Comparison of ENCODE assay signal across 18 mouse cellular contexts in the genomic region with DNA sequence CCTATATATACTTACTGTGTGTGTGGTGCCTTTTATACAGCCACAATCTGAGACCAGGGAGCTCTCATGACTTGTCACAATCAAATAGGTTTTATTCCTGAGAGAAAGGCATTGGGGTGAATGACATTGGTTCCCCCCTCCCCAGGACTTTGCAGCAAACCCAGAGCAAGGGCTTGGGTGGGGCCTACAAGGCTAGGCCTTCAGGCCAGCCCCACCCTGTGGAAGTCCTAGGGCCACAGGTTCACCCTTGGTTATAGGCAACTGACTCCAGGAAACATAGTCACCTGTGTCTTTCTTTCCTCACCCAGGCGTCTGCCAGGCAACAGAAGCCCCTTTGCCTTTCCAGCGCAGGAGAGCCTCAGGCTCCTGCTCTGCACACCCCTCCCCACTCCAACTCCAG. TPM values are rescaled to one million over a fixed set of nuclear protein-coding genes. Genes with fewer than 3 reads are reported as not detected.
DNase-seq lines count a peak whose midpoint lies in the region; ATAC-seq and TF ChIP-seq lines count a peak whose summit lies in the region.
"Had no signal": no experiment of that assay in that cellular context is flagged by ENCODE, and none has a peak within 500 bp of the region (broad histone marks: within the 10 kb centered on the region; RNA-seq: fewer than 3 reads in every experiment).

No protein-coding gene starts in this region.

- H3K27me3 ChIP-seq in heart, embryonic 10.5 days (ENCODE audit: insufficient read depth, poor library complexity, severe bottlenecking): no peaks in the 10 kb centered on the region
- H3K27me3 ChIP-seq in heart, adult 2 months (ENCODE audit: control insufficient read depth, insufficient read depth, low read length): no peaks in the 10 kb centered on the region
- peaks cover 51% of the 10 kb centered on the region for H3K27me3 ChIP-seq in midbrain, embryonic 10.5 days (ENCODE audit: low read depth, poor library complexity, severe bottlenecking)
- peaks cover 8% of the 10 kb centered on the region; the same call in 1 of the 2 replicates for H3K27me3 ChIP-seq in midbrain, embryonic 11.5 days (ENCODE audit: control insufficient read depth, insufficient read depth, low read length)
- no peaks in the 10 kb centered on the region for H3K27me3 ChIP-seq in stomach, postnatal 0 days (ENCODE audit: control insufficient read depth, insufficient read depth, low read length)

- WGBS in heart, embryonic 10.5 days: 36% methylated on average over 2 of the region's 2 CpGs
- WGBS in heart, adult 2 months: 95% methylated on average over 2 of the region's 2 CpGs
- 40% methylated on average over 2 of the region's 2 CpGs for WGBS in midbrain, embryonic 10.5 days
- WGBS in midbrain, embryonic 11.5 days: 61% methylated on average over 2 of the region's 2 CpGs
- WGBS in stomach, postnatal 0 days: 64% methylated on average over 2 of the region's 2 CpGs

- H3K36me3 ChIP-seq in heart, embryonic 10.5 days: no peaks in the 10 kb centered on the region
- H3K36me3 ChIP-seq in heart, adult 2 months (ENCODE audit: control insufficient read depth, insufficient read depth, low read length): no peaks in the 10 kb centered on the region
- H3K36me3 ChIP-seq in midbrain, embryonic 10.5 days: no peaks in the 10 kb centered on the region
- no peaks in the 10 kb centered on the region for H3K36me3 ChIP-seq in midbrain, embryonic 11.5 days (ENCODE audit: control insufficient read depth, insufficient read depth, low read length)
- H3K36me3 ChIP-seq in stomach, postnatal 0 days (ENCODE audit: control insufficient read depth, insufficient read depth, low read length): no peaks in the 10 kb centered on the region
- H3K36me3 ChIP-seq: midbrain, embryonic 15.5 days; neural tube, embryonic 13.5 days had no signal

- H3K9ac ChIP-seq in heart, adult 2 months (ENCODE audit: low read depth, low read length): no peak overlapping the region
- no peak overlapping the region for H3K9ac ChIP-seq in midbrain, embryonic 11.5 days (ENCODE audit: low read length)
- no peak overlapping the region for H3K9ac ChIP-seq in stomach, postnatal 0 days (ENCODE audit: low read length)
- H3K9ac ChIP-seq: midbrain, embryonic 15.5 days; neural tube, embryonic 13.5 days had no signal

- no peak for TF ChIP-seq CTCF in heart, adult 2 months (IDR thresholded peaks at IDR 0.05)
- TF ChIP-seq CTCF in stomach, postnatal 0 days (IDR thresholded peaks at IDR 0.05; ENCODE audit: low read depth): no peak

- no peak for TF ChIP-seq EP300 in heart, adult 2 months (IDR thresholded peaks at IDR 0.05; ENCODE audit: insufficient read depth, low read depth, low read length)
- TF ChIP-seq EP300 in stomach, postnatal 0 days (optimal IDR thresholded peaks at IDR 0.05): no peak

- no peak for ATAC-seq in midbrain, embryonic 11.5 days (ENCODE audit: low FRiP score)
- ATAC-seq in stomach, postnatal 0 days (ENCODE audit: low FRiP score, low TSS enrichment): no peak
- ATAC-seq: forebrain, embryonic 14.5 days; lung, postnatal 0 days; midbrain, embryonic 15.5 days had no signal

- no peak for DNase-seq in heart, embryonic 10.5 days (ENCODE audit: low spot score)
- no peak for DNase-seq in heart, adult 2 months
- no peak for DNase-seq in midbrain, embryonic 10.5 days (ENCODE audit: low spot score)
- no peak for DNase-seq in midbrain, embryonic 11.5 days (ENCODE audit: low spot score, missing footprints)
- DNase-seq in liver: peak; percentile 79
- peak; percentile 38 for DNase-seq in stomach, postnatal 0 days (ENCODE audit: low spot score)
- no peak for DNase-seq in yolk sac, embryonic 10.5 days (ENCODE audit: low spot score)
- DNase-seq in adrenal gland, postnatal 25 days: no peak
- DNase-seq: adrenal gland, postnatal 14 days; gastrocnemius, postnatal 10 days; kidney, adult 2 months; spleen, adult 18-20 months had no signal

- no peak for TF ChIP-seq POLR2A in heart, adult 2 months (IDR thresholded peaks at IDR 0.05; ENCODE audit: insufficient read depth, low read depth, low read length)

- peak overlapping the region; percentile 95 for H3K27ac ChIP-seq in heart, embryonic 10.5 days
- H3K27ac ChIP-seq in heart, adult 2 months: no peak overlapping the region
- H3K27ac ChIP-seq in midbrain, embryonic 10.5 days (replicated peaks): peak overlapping the region; percentile 52
- H3K27ac ChIP-seq in midbrain, embryonic 11.5 days (ENCODE audit: low read depth, low read length): no peak overlapping the region
- H3K27ac ChIP-seq in stomach, postnatal 0 days (replicated peaks): peak overlapping the region; percentile 61
- H3K27ac ChIP-seq: left cerebral cortex, adult 2 months; midbrain, embryonic 15.5 days had no signal

- H3K4me2 ChIP-seq in midbrain, embryonic 11.5 days: no peak overlapping the region
- no peak overlapping the region for H3K4me2 ChIP-seq in stomach, postnatal 0 days (replicated peaks; ENCODE audit: low read depth)

- no peak overlapping the region; the same call in 1 of the 2 replicates for H3K4me3 ChIP-seq in heart, embryonic 10.5 days
- H3K4me3 ChIP-seq in heart, adult 2 months: no peak overlapping the region
- no peak overlapping the region for H3K4me3 ChIP-seq in midbrain, embryonic 10.5 days
- H3K4me3 ChIP-seq in midbrain, embryonic 11.5 days (ENCODE audit: low read depth, low read length): no peak overlapping the region
- no peak overlapping the region for H3K4me3 ChIP-seq in stomach, postnatal 0 days (ENCODE audit: low read depth, low read length)
- H3K4me3 ChIP-seq: left cerebral cortex, adult 2 months; midbrain, embryonic 15.5 days; neural tube, embryonic 13.5 days had no signal

- H3K9me3 ChIP-seq in heart, embryonic 10.5 days: no peaks in the 10 kb centered on the region
- no peaks in the 10 kb centered on the region for H3K9me3 ChIP-seq in midbrain, embryonic 10.5 days (replicated peaks)
- no peaks in the 10 kb centered on the region for H3K9me3 ChIP-seq in midbrain, embryonic 11.5 days (ENCODE audit: control insufficient read depth, low read length)
- H3K9me3 ChIP-seq in stomach, postnatal 0 days (ENCODE audit: control insufficient read depth, low read length): no peaks in the 10 kb centered on the region
- H3K9me3 ChIP-seq: midbrain, embryonic 15.5 days; neural tube, embryonic 13.5 days had no signal

- H3K4me1 ChIP-seq in heart, embryonic 10.5 days: peaks cover 56% of the 10 kb centered on the region
- H3K4me1 ChIP-seq in heart, adult 2 months (ENCODE audit: control insufficient read depth, insufficient read depth, low read length): peaks cover 8% of the 10 kb centered on the region
- peaks cover 37% of the 10 kb centered on the region for H3K4me1 ChIP-seq in midbrain, embryonic 10.5 days
- peaks cover 11% of the 10 kb centered on the region for H3K4me1 ChIP-seq in midbrain, embryonic 11.5 days (ENCODE audit: control insufficient read depth, insufficient read depth, low read length)
- H3K4me1 ChIP-seq in stomach, postnatal 0 days (replicated peaks; ENCODE audit: control insufficient read depth, insufficient read depth): peaks cover 12% of the 10 kb centered on the region; the same call in 1 of the 2 replicates

- intact Hi-C loops in heart, adult 2 months (cut with DNase I): loop anchor here (5.0 kb wide), 1 partner anchor 34 kb away; no protein-coding TSS in a partner anchor

- no peaks in the 10 kb centered on the region for H3K79me2 ChIP-seq in heart, adult 2 months (replicated peaks; ENCODE audit: control insufficient read depth, insufficient read depth, low read length)

RNA-seq across cellular contexts. Expression of gene Lctl, which starts 31.0 kb away (rescaled TPM):
- not detected in 2 replicates for polyA plus RNA-seq in heart, embryonic 10.5 days (2016; fragmentation: Nextera tagmentation; extraction: Ambion mirVana)
- not detected for total RNA-seq in heart, adult 2 months (2021)
- 0.79 and 1.8 TPM in 2 replicates for polyA plus RNA-seq in heart, adult 2 months (2012; rRNA removed)
- polyA plus RNA-seq in midbrain, embryonic 10.5 days (2016; fragmentation: Nextera tagmentation; extraction: Ambion mirVana): 0.14 TPM in 1 of 2 replicates, not detected in the other
- polyA plus RNA-seq in midbrain, embryonic 11.5 days (2014; fragmentation: Nextera tagmentation; extraction: Ambion mirVana): not detected in 2 replicates
- polyA plus RNA-seq in stomach, postnatal 0 days (2015; fragmentation: Nextera tagmentation; extraction: Ambion mirVana): 0.13 and 0.17 TPM in 2 replicates
- total RNA-seq in adrenal gland, postnatal 25 days (2021): 0.95 and 1.5 TPM in 2 replicates
- total RNA-seq: hematopoietic stem cell, adult 5-6 weeks; left cerebral cortex, adult 2 months had no signal
- polyA plus RNA-seq: forebrain, embryonic 14.5 days; lung, postnatal 0 days; midbrain, embryonic 15.5 days; neural tube, embryonic 13.5 days had no signal

Comparison
In these comparisons a context has a peak if more than half of its experiments do, and no peak if none do; other contexts are left out.
1. H3K27ac ChIP-seq: peak in heart, embryonic 10.5 days (single experiment), midbrain, embryonic 10.5 days (single experiment) and stomach, postnatal 0 days (single experiment); none in heart, adult 2 months (single experiment) and midbrain, embryonic 11.5 days (single experiment).
2. DNase-seq: peak in liver (single experiment) and stomach, postnatal 0 days (single experiment); none in heart, embryonic 10.5 days (single experiment), heart, adult 2 months (0 of 2), midbrain, embryonic 10.5 days (single experiment), midbrain, embryonic 11.5 days (single experiment), yolk sac, embryonic 10.5 days (single experiment) and adrenal gland, postnatal 25 days (single experiment).